Mouse (Mus musculus): ENCODE measurements around the gene Hdgfl3. TPM values are rescaled to one million over a fixed set of nuclear protein-coding genes. Genes with fewer than 3 reads are reported as not detected.

The Hdgfl3 gene
- polyA plus RNA-seq, 1 experiment from 2014 or later, result 84.3 TPM

DNA sequence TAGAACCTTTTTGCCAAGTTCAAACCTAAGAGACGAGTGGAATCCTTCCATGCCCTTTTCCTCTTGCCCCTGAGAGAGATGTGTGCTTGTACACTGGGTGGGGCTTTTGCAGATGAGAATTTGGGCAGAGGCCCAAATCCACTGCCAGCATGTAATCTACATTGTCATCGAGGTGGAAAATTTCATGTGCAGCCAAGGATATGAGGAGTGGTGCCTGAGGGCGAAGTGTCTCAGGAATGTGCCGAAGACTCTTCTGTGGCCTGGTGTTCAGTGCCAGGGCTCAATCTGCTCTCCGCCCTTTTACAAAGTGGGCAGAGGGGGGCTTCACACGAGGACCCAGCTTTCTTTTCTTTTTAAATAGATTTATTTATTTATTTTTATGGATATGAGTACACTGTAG, 59.6 kb downstream of the Hdgfl3 start:
- no peak for ATAC-seq (ENCODE audit: low FRiP score)
- Histone ChIP-seq H3K9me3 (ENCODE audit: control insufficient read depth, low read length) (no peaks in the 10 kb centered on the region), H3K4me2 (replicated peaks) (no peak overlapping the region), H3K36me3 (replicated peaks; ENCODE audit: control insufficient read depth, insufficient read depth) (no peaks in the 10 kb centered on the region; the same call in 1 of the 2 replicates), H3K4me3 (replicated peaks; ENCODE audit: low read length) (no peak overlapping the region), H3K4me1 (replicated peaks; ENCODE audit: control insufficient read depth, insufficient read depth, low read length) (peaks cover 4% of the 10 kb centered on the region; the same call in 1 of the 2 replicates), H3K27ac (no peak overlapping the region), H3K9ac (no peak overlapping the region), H3K27me3 (ENCODE audit: control insufficient read depth, insufficient read depth, low read length) (no peaks in the 10 kb centered on the region)
- DNase-seq (ENCODE audit: low spot score), result no peak
- WGBS, result 63% methylated on average over 6 of the region's 6 CpGs

DNA sequence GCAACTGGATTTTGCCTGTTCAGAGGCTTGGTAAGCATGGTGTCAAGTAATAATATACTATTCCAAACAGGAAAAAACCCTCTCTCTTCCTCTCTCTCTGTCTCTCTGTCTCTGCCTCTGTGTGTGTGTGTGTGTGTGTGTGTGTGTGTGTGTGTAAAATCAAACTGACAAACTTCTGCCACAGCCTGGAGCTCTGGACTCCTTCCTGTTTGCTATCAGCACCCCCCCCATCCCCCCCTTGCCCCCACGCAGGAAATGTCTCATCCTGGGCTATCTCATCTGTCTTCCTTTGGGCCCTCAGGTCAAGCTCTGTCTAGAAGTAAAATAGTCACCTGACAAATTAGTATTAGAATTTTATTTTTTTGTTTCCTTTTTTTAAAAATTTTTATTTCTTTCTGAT, 60.5 kb downstream of the Hdgfl3 start:
- ATAC-seq (ENCODE audit: low FRiP score), result no peak
- Histone ChIP-seq H3K9ac (no peak overlapping the region), H3K4me3 (replicated peaks; ENCODE audit: low read length) (no peak overlapping the region), H3K9me3 (ENCODE audit: control insufficient read depth, low read length) (no peaks in the 10 kb centered on the region), H3K4me1 (replicated peaks; ENCODE audit: control insufficient read depth, insufficient read depth, low read length) (peaks cover 4% of the 10 kb centered on the region; the same call in 1 of the 2 replicates), H3K4me2 (replicated peaks) (no peak overlapping the region), H3K36me3 (replicated peaks; ENCODE audit: control insufficient read depth, insufficient read depth) (no peaks in the 10 kb centered on the region; the same call in 1 of the 2 replicates), H3K27ac (no peak overlapping the region), H3K27me3 (ENCODE audit: control insufficient read depth, insufficient read depth, low read length) (no peaks in the 10 kb centered on the region)
- no peak for DNase-seq (ENCODE audit: low spot score)
- WGBS, result 69% methylated on average over 1 of the region's 1 CpGs

DNA sequence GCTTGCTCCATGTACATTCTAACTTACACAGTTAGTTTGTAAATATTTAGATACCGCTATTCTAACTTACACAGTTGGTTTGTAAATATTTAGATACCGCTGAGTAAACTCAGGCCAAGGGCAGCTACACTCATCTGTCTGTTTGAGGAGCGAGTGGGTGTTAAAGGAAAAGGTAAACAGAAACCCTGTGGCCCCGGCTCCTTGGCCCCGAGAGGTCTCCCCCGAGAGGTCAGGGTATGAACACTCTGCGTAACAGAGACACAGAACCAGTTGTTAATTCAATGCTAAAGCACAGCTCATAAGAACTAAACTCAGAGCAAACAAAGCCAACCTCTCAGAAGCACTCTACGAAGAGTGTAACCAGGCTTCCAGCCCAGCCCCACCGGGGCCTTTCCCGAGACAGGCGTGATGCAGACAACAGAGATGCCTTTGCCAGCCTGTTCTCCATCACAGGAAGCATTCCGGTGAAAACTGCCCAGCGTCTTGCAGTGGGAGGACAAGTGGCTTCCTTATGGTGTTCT, 61.7 kb downstream of the Hdgfl3 start:
- Histone ChIP-seq H3K4me2 (replicated peaks) (no peak overlapping the region), H3K36me3 (replicated peaks; ENCODE audit: control insufficient read depth, insufficient read depth) (no peaks in the 10 kb centered on the region), H3K27ac (no peak overlapping the region), H3K9ac (no peak overlapping the region), H3K4me3 (replicated peaks; ENCODE audit: low read length) (no peak overlapping the region), H3K4me1 (replicated peaks; ENCODE audit: control insufficient read depth, insufficient read depth, low read length) (peaks cover 4% of the 10 kb centered on the region; the same call in 1 of the 2 replicates), H3K27me3 (ENCODE audit: control insufficient read depth, insufficient read depth, low read length) (no peaks in the 10 kb centered on the region), H3K9me3 (ENCODE audit: control insufficient read depth, low read length) (no peaks in the 10 kb centered on the region)
- no peak for DNase-seq (ENCODE audit: low spot score)
- no peak for ATAC-seq (ENCODE audit: low FRiP score)
- 82% methylated on average over 13 of the region's 13 CpGs for WGBS

DNA sequence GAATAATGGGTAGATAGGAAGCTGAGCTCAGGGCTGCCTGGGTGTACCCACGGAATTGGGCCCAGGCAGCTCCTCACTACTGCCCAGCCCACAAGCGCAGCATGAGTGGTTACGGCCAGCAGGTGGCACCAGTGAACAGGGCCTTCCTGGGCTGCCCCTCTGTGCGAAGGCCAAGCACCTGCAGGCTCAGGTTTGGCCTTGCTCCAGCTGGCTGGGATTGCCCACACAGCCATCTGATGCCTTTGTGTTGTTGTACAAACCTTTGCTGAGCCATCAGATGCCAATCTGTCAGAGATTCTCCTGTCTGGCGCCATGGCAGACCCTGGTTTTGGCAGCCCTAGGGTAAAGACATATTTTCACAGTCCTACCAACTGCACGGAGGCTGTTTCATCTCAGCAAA, 66.1 kb downstream of the Hdgfl3 start:
- H3K4me3 ChIP-seq (replicated peaks; ENCODE audit: low read length), result no peak overlapping the region
- H3K9me3 ChIP-seq (ENCODE audit: control insufficient read depth, low read length), result no peaks in the 10 kb centered on the region
- 23% methylated on average over 6 of the region's 6 CpGs for WGBS
- H3K36me3 ChIP-seq (replicated peaks; ENCODE audit: control insufficient read depth, insufficient read depth), result no peaks in the 10 kb centered on the region
- no peak overlapping the region for H3K9ac ChIP-seq
- DNase-seq (ENCODE audit: low spot score) (peak; percentile 82), ATAC-seq (ENCODE audit: low FRiP score) (peak; percentile 71)
- no peaks in the 10 kb centered on the region for H3K4me1 ChIP-seq (replicated peaks; ENCODE audit: control insufficient read depth, insufficient read depth, low read length)
- no peaks in the 10 kb centered on the region for H3K27me3 ChIP-seq (ENCODE audit: control insufficient read depth, insufficient read depth, low read length)
- no peak overlapping the region for H3K4me2 ChIP-seq (replicated peaks)
- 0 out of 2 replicates have a peak overlapping the region, but pooled peaks have one; percentile 38 for H3K27ac ChIP-seq

DNA sequence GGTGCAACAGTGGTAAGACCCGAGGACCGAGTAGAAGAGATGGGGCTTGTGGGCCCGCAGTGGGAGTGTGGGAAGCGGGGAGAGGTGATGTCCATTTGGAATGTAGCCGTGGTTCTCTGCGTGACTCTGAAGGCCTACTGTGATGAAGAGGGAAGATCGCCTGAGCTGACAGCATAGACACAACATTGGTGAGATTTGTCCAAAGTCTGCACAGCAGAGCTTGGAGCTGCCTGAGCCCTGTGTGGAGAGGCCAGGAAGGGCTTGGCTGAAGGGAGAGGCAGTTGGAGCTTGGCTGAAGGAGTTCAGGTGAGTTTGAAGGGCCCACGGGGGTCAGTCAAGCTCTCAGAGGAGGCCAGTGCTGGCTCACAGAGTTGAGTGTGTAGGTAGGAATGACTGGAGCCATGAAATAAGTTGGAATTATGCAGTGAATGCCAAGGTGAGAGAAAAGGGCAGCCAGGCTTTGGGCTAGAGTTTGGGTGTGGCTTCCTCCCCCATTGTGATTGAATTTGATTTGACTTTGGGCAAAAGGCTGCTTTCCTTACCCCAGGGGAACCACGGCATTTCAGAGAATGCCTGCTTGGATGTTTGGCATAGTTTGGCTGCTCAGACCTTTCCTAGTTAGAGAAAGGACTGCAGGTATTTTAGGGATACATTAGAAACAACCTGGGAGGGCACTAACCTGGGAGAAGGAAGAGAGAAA, 66.9 kb downstream of the Hdgfl3 start:
- Histone ChIP-seq H3K4me2 (replicated peaks) (no peak overlapping the region), H3K27ac (no peak overlapping the region), H3K4me3 (replicated peaks; ENCODE audit: low read length) (no peak overlapping the region), H3K9me3 (ENCODE audit: control insufficient read depth, low read length) (no peaks in the 10 kb centered on the region), H3K36me3 (replicated peaks; ENCODE audit: control insufficient read depth, insufficient read depth) (no peaks in the 10 kb centered on the region), H3K9ac (no peak overlapping the region), H3K4me1 (replicated peaks; ENCODE audit: control insufficient read depth, insufficient read depth, low read length) (no peaks in the 10 kb centered on the region), H3K27me3 (ENCODE audit: control insufficient read depth, insufficient read depth, low read length) (no peaks in the 10 kb centered on the region)
- 93% methylated on average over 9 of the region's 9 CpGs for WGBS
- ATAC-seq (ENCODE audit: low FRiP score) (no peak), DNase-seq (ENCODE audit: low spot score) (no peak)

DNA sequence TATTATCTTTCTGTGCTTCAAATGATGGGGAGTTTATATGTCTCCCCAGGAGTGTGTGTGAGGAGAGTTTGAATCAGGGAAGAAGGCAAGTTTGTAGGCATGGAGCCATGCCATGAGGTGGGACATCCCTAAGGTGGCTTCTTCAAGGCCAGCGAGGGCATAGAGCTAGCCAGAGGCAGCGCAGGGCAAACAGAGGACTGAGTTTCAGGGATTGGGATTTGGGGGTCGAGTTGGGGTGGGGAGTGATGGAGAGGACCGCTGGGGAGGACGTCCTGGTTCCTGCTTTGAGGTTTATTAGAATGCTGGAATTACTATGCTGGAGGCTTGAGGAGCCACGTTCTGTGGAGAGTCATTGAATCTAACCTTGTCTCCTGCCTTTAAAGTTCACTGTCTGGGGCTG, 68.3 kb downstream of the Hdgfl3 start:
- Histone ChIP-seq H3K9ac (no peak overlapping the region), H3K27ac (no peak overlapping the region), H3K9me3 (ENCODE audit: control insufficient read depth, low read length) (no peaks in the 10 kb centered on the region), H3K4me3 (replicated peaks; ENCODE audit: low read length) (no peak overlapping the region), H3K36me3 (replicated peaks; ENCODE audit: control insufficient read depth, insufficient read depth) (no peaks in the 10 kb centered on the region), H3K4me1 (replicated peaks; ENCODE audit: control insufficient read depth, insufficient read depth, low read length) (no peaks in the 10 kb centered on the region), H3K4me2 (replicated peaks) (no peak overlapping the region), H3K27me3 (ENCODE audit: control insufficient read depth, insufficient read depth, low read length) (no peaks in the 10 kb centered on the region)
- DNase-seq (ENCODE audit: low spot score) (no peak), ATAC-seq (ENCODE audit: low FRiP score) (no peak)
- WGBS, result 94% methylated on average over 6 of the region's 6 CpGs

DNA sequence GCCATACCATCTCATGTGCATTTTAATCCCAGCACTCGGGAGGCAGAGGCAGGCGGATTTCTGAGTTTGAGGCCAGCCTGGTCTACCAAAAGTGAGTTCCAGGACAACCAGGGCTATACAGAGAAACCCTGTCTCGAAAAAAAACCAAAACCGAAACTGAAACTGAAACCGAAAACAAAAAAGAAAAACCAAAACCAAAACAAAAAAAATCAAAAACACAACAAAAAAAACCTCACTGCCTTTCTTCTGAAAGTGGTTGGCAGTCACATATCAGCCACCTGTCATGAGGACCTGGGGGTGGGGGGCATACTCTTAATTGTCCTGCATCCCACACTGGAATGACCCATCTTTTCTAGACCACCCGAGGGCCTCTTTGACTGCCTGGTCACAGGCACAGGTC, 69.7 kb downstream of the Hdgfl3 start:
- H3K36me3 ChIP-seq (replicated peaks; ENCODE audit: control insufficient read depth, insufficient read depth), result no peaks in the 10 kb centered on the region
- 0 out of 2 replicates have a peak, but pooled peaks cover 4% of the 10 kb centered on the region for H3K4me1 ChIP-seq (replicated peaks; ENCODE audit: control insufficient read depth, insufficient read depth, low read length)
- no peak overlapping the region for H3K4me2 ChIP-seq (replicated peaks)
- no peaks in the 10 kb centered on the region for H3K27me3 ChIP-seq (ENCODE audit: control insufficient read depth, insufficient read depth, low read length)
- H3K27ac ChIP-seq, result no peak overlapping the region
- ATAC-seq (ENCODE audit: low FRiP score) (no peak), DNase-seq (ENCODE audit: low spot score) (no peak)
- H3K9me3 ChIP-seq (ENCODE audit: control insufficient read depth, low read length), result no peaks in the 10 kb centered on the region
- H3K4me3 ChIP-seq (replicated peaks; ENCODE audit: low read length), result no peak overlapping the region
- 87% methylated on average over 6 of the region's 6 CpGs for WGBS
- no peak overlapping the region for H3K9ac ChIP-seq

DNA sequence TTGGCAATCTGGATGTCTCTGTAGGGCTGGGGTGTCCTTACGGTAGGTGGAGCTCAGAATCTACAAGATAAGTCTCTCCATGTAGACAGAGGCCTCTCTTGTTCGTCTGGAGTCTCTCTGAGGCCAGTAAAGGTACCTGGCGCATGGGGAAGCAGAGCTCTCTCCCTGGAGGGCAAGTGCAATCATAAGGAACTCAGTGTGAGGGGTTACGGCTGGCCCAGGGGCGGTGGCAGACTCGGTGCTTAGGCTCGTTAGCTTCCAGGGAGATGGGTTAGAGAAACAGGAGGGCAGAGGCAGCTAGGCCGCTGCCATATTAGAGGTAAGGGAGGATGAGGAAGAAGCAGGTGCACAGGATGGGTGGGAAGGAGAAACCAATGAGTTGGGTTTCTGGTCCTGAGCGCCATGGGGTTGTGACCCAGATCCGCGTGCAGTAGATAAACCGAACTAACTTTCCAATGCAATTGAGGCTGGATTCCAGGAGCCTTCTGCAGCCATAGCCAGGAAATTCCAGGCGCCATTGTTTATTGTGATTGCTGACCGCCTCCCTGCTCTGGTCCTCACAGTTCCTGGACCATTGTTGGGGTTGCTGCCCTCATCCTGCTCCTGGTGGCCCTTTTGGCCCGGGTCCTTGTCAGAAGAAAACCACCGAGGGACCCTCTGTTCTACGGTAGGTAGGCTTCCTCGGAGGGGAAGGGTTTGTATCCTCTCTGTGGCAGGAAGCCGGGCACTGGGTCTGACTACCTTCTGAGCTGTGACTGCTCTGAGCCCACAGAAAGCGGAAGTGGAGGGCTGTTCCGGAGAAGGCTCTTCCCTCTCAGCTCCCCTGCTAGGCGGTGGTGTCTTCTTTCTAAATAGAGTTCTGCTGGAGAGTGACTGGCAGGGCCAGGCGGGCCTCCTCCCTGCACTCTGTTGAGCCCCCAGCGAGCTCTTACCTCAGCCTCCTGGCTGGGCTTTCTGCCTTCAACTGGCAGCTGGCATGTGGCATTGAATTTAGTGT, 71.4 kb downstream of the Hdgfl3 start:
- no peak for DNase-seq (ENCODE audit: low spot score)
- no peak overlapping the region for H3K9ac ChIP-seq
- no peaks in the 10 kb centered on the region for H3K36me3 ChIP-seq (replicated peaks; ENCODE audit: control insufficient read depth, insufficient read depth)
- no peak overlapping the region for H3K4me3 ChIP-seq (replicated peaks; ENCODE audit: low read length)
- no peak overlapping the region for H3K27ac ChIP-seq
- H3K4me2 ChIP-seq (replicated peaks), result no peak overlapping the region
- H3K9me3 ChIP-seq (ENCODE audit: control insufficient read depth, low read length), result no peaks in the 10 kb centered on the region
- 74% methylated on average over 24 of the region's 24 CpGs for WGBS
- 0 out of 2 replicates have a peak, but pooled peaks cover 4% of the 10 kb centered on the region for H3K27me3 ChIP-seq (ENCODE audit: control insufficient read depth, insufficient read depth, low read length)
- peaks cover 16% of the 10 kb centered on the region; the same call in 1 of the 2 replicates for H3K4me1 ChIP-seq (replicated peaks; ENCODE audit: control insufficient read depth, insufficient read depth, low read length)
- no peak for ATAC-seq (ENCODE audit: low FRiP score)

DNA sequence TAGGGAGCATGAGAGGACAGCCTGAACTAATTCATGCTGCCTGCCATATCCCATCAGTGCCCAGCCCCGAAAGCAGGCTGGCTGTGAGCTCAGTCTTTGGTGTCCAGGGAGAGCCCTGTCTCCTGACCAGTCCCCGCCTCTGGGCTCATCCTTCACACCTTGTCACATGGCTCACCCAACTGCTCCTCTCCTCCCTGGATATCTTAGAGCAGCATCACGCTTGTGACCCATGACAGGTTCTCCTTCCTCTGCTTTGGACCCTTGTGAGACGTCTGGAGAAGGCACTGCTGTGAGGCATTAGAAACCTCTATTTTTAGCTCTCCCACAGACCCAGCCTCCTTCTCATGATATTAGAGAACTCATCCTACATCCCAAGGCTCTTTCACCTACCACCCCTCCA, 72.4 kb downstream of the Hdgfl3 start:
- 85% methylated on average over 4 of the region's 4 CpGs for WGBS
- H3K9ac ChIP-seq, result no peak overlapping the region
- no peak overlapping the region for H3K4me2 ChIP-seq (replicated peaks)
- H3K27me3 ChIP-seq (ENCODE audit: control insufficient read depth, insufficient read depth, low read length), result peaks cover 7% of the 10 kb centered on the region; the same call in 1 of the 2 replicates
- peaks cover 16% of the 10 kb centered on the region; the same call in 1 of the 2 replicates for H3K4me1 ChIP-seq (replicated peaks; ENCODE audit: control insufficient read depth, insufficient read depth, low read length)
- H3K36me3 ChIP-seq (replicated peaks; ENCODE audit: control insufficient read depth, insufficient read depth), result no peaks in the 10 kb centered on the region
- no peak for ATAC-seq (ENCODE audit: low FRiP score)
- no peak overlapping the region for H3K27ac ChIP-seq
- H3K4me3 ChIP-seq (replicated peaks; ENCODE audit: low read length), result no peak overlapping the region
- no peaks in the 10 kb centered on the region for H3K9me3 ChIP-seq (ENCODE audit: control insufficient read depth, low read length)
- DNase-seq (ENCODE audit: low spot score), result no peak
